Mouse (Mus musculus) heart, adult 10 weeks (tissue): ENCODE results near the gene Itgbl1. TPM values are rescaled to one million over a fixed set of nuclear protein-coding genes. Genes with fewer than 3 reads are reported as not detected.

Experiments
- polyA plus RNA-seq: library from polyadenylated mRNA; stranded (reverse); fragments of 350-450 nt; fragmentation: Illumina TruSeq; extraction: RNeasy Lipid Tissue Mini Kit (QIAGEN cat#74804); gene quantifications from one replicate; pipeline ENCODE4 v1.2.3, GENCODE M21; 2014; ENCODE audit warnings: low read depth, low replicate concordance

Itgbl1 gene
- 4.6 TPM for polyA plus RNA-seq

GRCm38 (mm10) chr14:123659921-123660385 lies at the start of gene Itgbl1:
Gene Itgbl1 (plus strand): TSS chr14:123659971.

GRCm38 (mm10) chr14:123626501-123627179 lies 33.1 kb upstream of the Itgbl1 start, which contains the start of gene Nalcn:
Gene Nalcn (minus strand): TSS chr14:123627144.

Other genes with a start within 250 kb of the Itgbl1 start
- 0.31 TPM for gene Nalcn, start 32.8 kb upstream of the Itgbl1 start, polyA plus RNA-seq